Comparison of ENCODE assay signal across 33 mouse cellular contexts in genomic region chr4:141086862-141087261, GRCm38 (mm10). TPM values are rescaled to one million over a fixed set of nuclear protein-coding genes. Genes with fewer than 3 reads are reported as not detected.
DNase-seq lines count a peak whose midpoint lies in the region; ATAC-seq and TF ChIP-seq lines count a peak whose summit lies in the region.
"Had no signal": no experiment of that assay in that cellular context is flagged by ENCODE, and none has a peak within 500 bp of the region (broad histone marks: within the 10 kb centered on the region; RNA-seq: fewer than 3 reads in every experiment).

No protein-coding gene starts in this region.

- H3K36me3 ChIP-seq in intestine, embryonic 15.5 days = no peaks in the 10 kb centered on the region
- H3K36me3 ChIP-seq in liver, embryonic 12.5 days = no peaks in the 10 kb centered on the region
- no peaks in the 10 kb centered on the region for H3K36me3 ChIP-seq in liver, postnatal 0 days (replicated peaks; ENCODE audit: insufficient read depth, low read length)
- H3K36me3 ChIP-seq: forebrain, embryonic 12.5 days; heart, embryonic 15.5 days; hindbrain, embryonic 13.5 days; limb, embryonic 13.5 days had no signal

- H3K27ac ChIP-seq in intestine, embryonic 15.5 days = no peak overlapping the region
- peak overlapping the region; percentile 60; the same call in 1 of the 2 replicates for H3K27ac ChIP-seq in liver, embryonic 12.5 days
- H3K27ac ChIP-seq in liver, postnatal 0 days (ENCODE audit: low read depth) = no peak overlapping the region
- H3K27ac ChIP-seq: forebrain, embryonic 12.5 days; heart, embryonic 15.5 days; hindbrain, embryonic 13.5 days; limb, embryonic 13.5 days had no signal

- TF ChIP-seq CTCF in liver, postnatal 0 days (IDR thresholded peaks at IDR 0.05; ENCODE audit: low read depth) = no peak

- no peaks in the 10 kb centered on the region for H3K27me3 ChIP-seq in intestine, embryonic 15.5 days (replicated peaks)
- H3K27me3 ChIP-seq in liver, embryonic 12.5 days (replicated peaks) = 0 out of 2 replicates have a peak, but pooled peaks cover 13% of the 10 kb centered on the region
- no peaks in the 10 kb centered on the region for H3K27me3 ChIP-seq in liver, postnatal 0 days (ENCODE audit: insufficient read depth, low read length)
- H3K27me3 ChIP-seq: forebrain, embryonic 12.5 days; heart, embryonic 15.5 days; hindbrain, embryonic 13.5 days; limb, embryonic 13.5 days had no signal

- no peak overlapping the region for H3K4me3 ChIP-seq in intestine, embryonic 15.5 days (replicated peaks)
- H3K4me3 ChIP-seq in liver, embryonic 12.5 days = no peak overlapping the region
- no peak overlapping the region for H3K4me3 ChIP-seq in liver, postnatal 0 days (ENCODE audit: low read depth, low read length)
- H3K4me3 ChIP-seq: erythroblast, embryonic 14.5 days; forebrain, embryonic 12.5 days; heart, embryonic 15.5 days; hindbrain, embryonic 13.5 days; limb, embryonic 13.5 days had no signal

- no peaks in the 10 kb centered on the region for H3K4me1 ChIP-seq in intestine, embryonic 15.5 days (replicated peaks)
- H3K4me1 ChIP-seq in liver, embryonic 12.5 days = peaks cover 22% of the 10 kb centered on the region
- no peaks in the 10 kb centered on the region for H3K4me1 ChIP-seq in liver, postnatal 0 days (ENCODE audit: insufficient read depth)
- H3K4me1 ChIP-seq: forebrain, embryonic 12.5 days; heart, embryonic 15.5 days; hindbrain, embryonic 13.5 days; limb, embryonic 13.5 days had no signal

- H3K9me3 ChIP-seq in intestine, embryonic 15.5 days = no peaks in the 10 kb centered on the region
- no peaks in the 10 kb centered on the region for H3K9me3 ChIP-seq in liver, embryonic 12.5 days (replicated peaks)
- no peaks in the 10 kb centered on the region for H3K9me3 ChIP-seq in liver, postnatal 0 days (ENCODE audit: low read length)
- H3K9me3 ChIP-seq: forebrain, embryonic 12.5 days; heart, embryonic 15.5 days; hindbrain, embryonic 13.5 days; limb, embryonic 13.5 days had no signal

- TF ChIP-seq EP300 in liver, postnatal 0 days (IDR thresholded peaks at IDR 0.05; ENCODE audit: low read depth) = no peak

- WGBS in intestine, embryonic 15.5 days = 62% methylated on average over 10 of the region's 10 CpGs
- WGBS in liver, embryonic 12.5 days (ENCODE audit: insufficient replicate concordance) = 34% methylated on average over 10 of the region's 10 CpGs
- 65% methylated on average over 10 of the region's 10 CpGs for WGBS in liver, postnatal 0 days (ENCODE audit: insufficient replicate concordance)

- H3K9ac ChIP-seq in intestine, embryonic 15.5 days = no peak overlapping the region
- no peak overlapping the region for H3K9ac ChIP-seq in liver, embryonic 12.5 days
- no peak overlapping the region for H3K9ac ChIP-seq in liver, postnatal 0 days (replicated peaks)
- H3K9ac ChIP-seq: forebrain, embryonic 12.5 days; heart, embryonic 15.5 days; hindbrain, embryonic 13.5 days; limb, embryonic 13.5 days; lung, embryonic 14.5 days had no signal

- 0 out of 2 replicates have a peak, but pooled peaks have one; percentile 31 for ATAC-seq in erythroid progenitor cell, adult 5-6 weeks (replicated peaks; ENCODE audit: low FRiP score, poor library complexity, severe bottlenecking)
- peak; percentile 34; the same call in 1 of the 2 replicates for ATAC-seq in intestine, embryonic 15.5 days
- ATAC-seq in liver, embryonic 12.5 days = peak; percentile 87
- ATAC-seq in liver, postnatal 0 days = peak; percentile 78

- no peak for DNase-seq in liver, postnatal 0 days
- DNase-seq in heart, postnatal 4 days = no peak
- DNase-seq in lung, adult 18-20 months = no peak
- DNase-seq: adrenal gland, postnatal 36 days; B cell, adult 2 months; cerebellum, adult 18-20 months; cerebellum, postnatal 14 days; gastrocnemius, postnatal 36 days; heart, adult 18-20 months; heart, postnatal 36 days; kidney, adult 2 months; kidney, postnatal 4 days; lung, embryonic 14.5 days; lung, postnatal 14 days; midbrain, embryonic 14.5 days; retina, postnatal 1 day; right cerebral cortex, postnatal 14 days; thymus, adult 2 months; thymus, postnatal 4 days had no signal

- no peak overlapping the region for H3K4me2 ChIP-seq in intestine, embryonic 15.5 days (replicated peaks)
- H3K4me2 ChIP-seq in liver, embryonic 12.5 days = peak overlapping the region; percentile 44
- H3K4me2 ChIP-seq in liver, postnatal 0 days (ENCODE audit: low read depth, low read length) = no peak overlapping the region
- H3K4me2 ChIP-seq: forebrain, embryonic 12.5 days; heart, embryonic 15.5 days; hindbrain, embryonic 13.5 days; limb, embryonic 13.5 days; lung, embryonic 14.5 days had no signal

RNA-seq across cellular contexts. Expression of gene Spata21, which starts 1.3 kb away (rescaled TPM):
- not detected in 2 replicates for total RNA-seq in erythroid progenitor cell, adult 5-6 weeks (2015; ENCODE audit: low replicate concordance)
- not detected in 2 replicates for total RNA-seq in erythroid progenitor cell, adult 5-6 weeks (2017; ENCODE audit: low replicate concordance)
- not detected in 2 replicates for polyA plus RNA-seq in intestine, embryonic 15.5 days (2015; fragmentation: Nextera tagmentation; extraction: Ambion mirVana)
- 0.05 TPM in 1 of 2 replicates, not detected in the other for polyA plus RNA-seq in liver, embryonic 12.5 days (2016; fragmentation: Nextera tagmentation; extraction: Ambion mirVana)
- polyA plus RNA-seq in liver, postnatal 0 days (2015; fragmentation: Nextera tagmentation; extraction: Ambion mirVana) = not detected in 2 replicates
- not detected for total RNA-seq in heart, postnatal 4 days (2021)
- total RNA-seq: adrenal gland, adult 18-20 months; adrenal gland, postnatal 36 days; gastrocnemius, adult 18-20 months; gastrocnemius, postnatal 36 days; heart, adult 18-20 months; heart, postnatal 36 days; monocyte, adult 5-6 weeks had no signal
- polyA plus RNA-seq: brain, embryonic 14.5 days; embryonic facial prominence, embryonic 14.5 days; erythroblast, embryonic 14.5 days; midbrain, embryonic 14.5 days; small intestine, adult 2 months had no signal

RNA-seq across cellular contexts. Expression of gene Necap2, which starts 8.7 kb away (rescaled TPM):
- 51.1 and 67.4 TPM in 2 replicates for total RNA-seq in erythroid progenitor cell, adult 5-6 weeks (2015; ENCODE audit: low replicate concordance)
- 45.2 and 108 TPM in 2 replicates for total RNA-seq in erythroid progenitor cell, adult 5-6 weeks (2017; ENCODE audit: low replicate concordance)
- polyA plus RNA-seq in intestine, embryonic 15.5 days (2015; fragmentation: Nextera tagmentation; extraction: Ambion mirVana) = 66.6 and 70.2 TPM in 2 replicates
- polyA plus RNA-seq in liver, embryonic 12.5 days (2016; fragmentation: Nextera tagmentation; extraction: Ambion mirVana) = 136 and 143 TPM in 2 replicates
- 47.1 and 53.0 TPM in 2 replicates for polyA plus RNA-seq in liver, postnatal 0 days (2015; fragmentation: Nextera tagmentation; extraction: Ambion mirVana)
- 10 to 100 TPM; 33.7 to 35.8 TPM for total RNA-seq in heart, postnatal 4 days (2021)

RNA-seq across cellular contexts. Expression of gene Crocc, which starts 26.5 kb away (rescaled TPM):
- 0.36 TPM in 1 of 2 replicates, not detected in the other for total RNA-seq in erythroid progenitor cell, adult 5-6 weeks (2015; ENCODE audit: low replicate concordance)
- 1.4 TPM in 1 of 2 replicates, not detected in the other for total RNA-seq in erythroid progenitor cell, adult 5-6 weeks (2017; ENCODE audit: low replicate concordance)
- polyA plus RNA-seq in intestine, embryonic 15.5 days (2015; fragmentation: Nextera tagmentation; extraction: Ambion mirVana) = 4.0 and 4.7 TPM in 2 replicates
- polyA plus RNA-seq in liver, embryonic 12.5 days (2016; fragmentation: Nextera tagmentation; extraction: Ambion mirVana) = 1.8 and 2.0 TPM in 2 replicates
- polyA plus RNA-seq in liver, postnatal 0 days (2015; fragmentation: Nextera tagmentation; extraction: Ambion mirVana) = 0.32 and 0.47 TPM in 2 replicates
- total RNA-seq in heart, postnatal 4 days (2021) = 1 to 10 TPM; 8.2 to 8.3 TPM

RNA-seq across cellular contexts. Expression of gene Szrd1, which starts 52.7 kb away (rescaled TPM):
- total RNA-seq in erythroid progenitor cell, adult 5-6 weeks (2015; ENCODE audit: low replicate concordance) = 13.7 and 19.3 TPM in 2 replicates
- total RNA-seq in erythroid progenitor cell, adult 5-6 weeks (2017; ENCODE audit: low replicate concordance) = 14.8 and 20.2 TPM in 2 replicates
- polyA plus RNA-seq in intestine, embryonic 15.5 days (2015; fragmentation: Nextera tagmentation; extraction: Ambion mirVana) = 42.7 and 44.3 TPM in 2 replicates
- polyA plus RNA-seq in liver, embryonic 12.5 days (2016; fragmentation: Nextera tagmentation; extraction: Ambion mirVana) = 21.3 and 22.1 TPM in 2 replicates
- polyA plus RNA-seq in liver, postnatal 0 days (2015; fragmentation: Nextera tagmentation; extraction: Ambion mirVana) = 16.8 and 17.7 TPM in 2 replicates
- 100 to 1,000 TPM; 103 to 107 TPM for total RNA-seq in heart, postnatal 4 days (2021)

Comparison
In these comparisons a context has a peak if more than half of its experiments do, and no peak if none do; other contexts are left out.
1. ATAC-seq: peak in every context shown above with its lines; median percentile 87 in liver, embryonic 12.5 days; 78 in liver, postnatal 0 days; 34 in intestine, embryonic 15.5 days; 31 in erythroid progenitor cell, adult 5-6 weeks.